Mouse (Mus musculus) embryonic facial prominence, embryonic 11.5 days (tissue): ENCODE results near the gene Gga1. TPM values are rescaled to one million over a fixed set of nuclear protein-coding genes. Genes with fewer than 3 reads are reported as not detected.

Experiments used
- ATAC-seq: fragments of 200-750 bp; cut with Nextera tagmentation; replicated peaks from 2 replicates; pipeline ENCODE4 v1.8.0; 2017; ENCODE audit warnings: low read depth; ENCODE audit not compliant: insufficient number of reproducible peaks, low FRiP score, low TSS enrichment
- DNase-seq: peaks from one replicate; pipeline ENCODE4 v3.0.0-alpha.2; 2015; ENCODE audit warnings: low spot score
- H3K27ac ChIP-seq: fragments of 300-500 bp; sonication (generic); replicated peaks from 2 replicates; pipeline ENCODE4 v1.5.1; 2014; ENCODE audit warnings: mild to moderate bottlenecking, low read depth, low read length, control low read depth
- H3K27me3 ChIP-seq: fragments of 300-500 bp; sonication (generic); 2 replicates; pipeline ENCODE4 v1.6.1; 2014; ENCODE audit warnings: mild to moderate bottlenecking, low read length, moderate library complexity, mixed read lengths; ENCODE audit not compliant: control insufficient read depth, insufficient read depth
- H3K36me3 ChIP-seq: fragments of 300-500 bp; sonication (generic); replicated peaks from 2 replicates; pipeline ENCODE4 v1.6.1; 2014; ENCODE audit warnings: low read depth, mild to moderate bottlenecking, low read length, moderate library complexity, mixed read lengths; ENCODE audit not compliant: control insufficient read depth, insufficient read depth
- H3K4me1 ChIP-seq: fragments of 300-500 bp; sonication (generic); 2 replicates; pipeline ENCODE4 v1.6.1; 2014; ENCODE audit warnings: low read length, mixed read lengths; ENCODE audit not compliant: control insufficient read depth, insufficient read depth
- H3K4me2 ChIP-seq: fragments of 300-500 bp; sonication (generic); 2 replicates; pipeline ENCODE4 v1.6.1; 2014; ENCODE audit warnings: low read depth, mild to moderate bottlenecking, control low read depth, low read length, moderate library complexity
- H3K4me3 ChIP-seq: fragments of 300-500 bp; sonication (generic); 2 replicates; pipeline ENCODE4 v1.5.1; 2014; ENCODE audit warnings: low read depth, low read length, control low read depth
- H3K9ac ChIP-seq: fragments of 300-500 bp; sonication (generic); replicated peaks from 2 replicates; pipeline ENCODE4 v1.6.1; 2014; ENCODE audit warnings: mild to moderate bottlenecking, control low read depth, low read length
- H3K9me3 ChIP-seq: fragments of 300-500 bp; sonication (generic); replicated peaks from 2 replicates; pipeline ENCODE4 v1.6.1; 2016; ENCODE audit warnings: mild to moderate bottlenecking, low read length, inconsistent platforms, mixed read lengths; ENCODE audit not compliant: control insufficient read depth
- whole genome bisulfite sequencing: fragments of 180-500 bp; shearing (Covaris S2); extraction: QIAGEN DNeasy Blood & Tissue Kit; methylation state at CpG from one replicate; pipeline ENCODE4 v1.1.7; 2014; 5-methylcytosine and 5-hydroxymethylcytosine counted together
- polyA plus RNA-seq: library from polyadenylated mRNA; unstranded; fragments of >200 nt; fragmentation: Nextera tagmentation; extraction: Ambion mirVana; gene quantifications from 2 replicates; pipeline ENCODE4 v1.2.1, GENCODE M21; 2014

Gene Gga1
- polyA plus RNA-seq, 1 experiment from 2014 or later = 21.1 TPM

GRCm38 (mm10) chr15:78848467-78848866 is 28.5 kb upstream of the Gga1 start:
- H3K4me2 ChIP-seq = no peak overlapping the region
- H3K9ac ChIP-seq = no peak overlapping the region
- H3K36me3 ChIP-seq = no peaks in the 10 kb centered on the region
- H3K27ac ChIP-seq = no peak overlapping the region
- no peak overlapping the region for H3K4me3 ChIP-seq
- peaks cover 3% of the 10 kb centered on the region; the same call in 1 of the 2 replicates for H3K4me1 ChIP-seq
- WGBS = 34% methylated on average over 5 of the region's 5 CpGs
- no peak for ATAC-seq
- peak; percentile 88 for DNase-seq
- H3K9me3 ChIP-seq = no peaks in the 10 kb centered on the region
- H3K27me3 ChIP-seq = no peaks in the 10 kb centered on the region; the same call in 1 of the 2 replicates

- Histone ChIP-seq H3K27ac (no peak overlapping the region), H3K9ac (no peak overlapping the region), H3K27me3 (no peaks in the 10 kb centered on the region; the same call in 1 of the 2 replicates), H3K4me1 (peaks cover 3% of the 10 kb centered on the region; the same call in 1 of the 2 replicates), H3K36me3 (no peaks in the 10 kb centered on the region), H3K4me2 (no peak overlapping the region), H3K4me3 (no peak overlapping the region), H3K9me3 (no peaks in the 10 kb centered on the region)
- ATAC-seq (no peak), DNase-seq (no peak)
- WGBS = 84% methylated on average over 12 of the region's 12 CpGs
Observed at GRCm38 (mm10) chr15:78849485-78849884, 27.5 kb upstream of the Gga1 start.

GRCm38 (mm10) chr15:78850059-78850824 is 26.7 kb upstream of the Gga1 start:
- Histone ChIP-seq H3K4me1 (no peaks in the 10 kb centered on the region; the same call in 1 of the 2 replicates), H3K27me3 (no peaks in the 10 kb centered on the region; the same call in 1 of the 2 replicates), H3K27ac (no peak overlapping the region), H3K9ac (no peak overlapping the region), H3K4me2 (no peak overlapping the region), H3K4me3 (no peak overlapping the region), H3K9me3 (no peaks in the 10 kb centered on the region), H3K36me3 (no peaks in the 10 kb centered on the region)
- DNase-seq (no peak), ATAC-seq (no peak)
- WGBS = 62% methylated on average over 15 of the region's 15 CpGs

GRCm38 (mm10) chr15:78850944-78851343 is 26.0 kb upstream of the Gga1 start:
- Histone ChIP-seq H3K9ac (no peak overlapping the region), H3K27me3 (no peaks in the 10 kb centered on the region; the same call in 1 of the 2 replicates), H3K9me3 (no peaks in the 10 kb centered on the region), H3K4me2 (no peak overlapping the region), H3K27ac (no peak overlapping the region), H3K4me1 (no peaks in the 10 kb centered on the region; the same call in 1 of the 2 replicates), H3K36me3 (no peaks in the 10 kb centered on the region), H3K4me3 (no peak overlapping the region)
- no peak for DNase-seq
- no peak for ATAC-seq
- WGBS = 64% methylated on average over 6 of the region's 6 CpGs

GRCm38 (mm10) chr15:78851505-78852153 is 25.4 kb upstream of the Gga1 start:
- Histone ChIP-seq H3K4me1 (no peaks in the 10 kb centered on the region; the same call in 1 of the 2 replicates), H3K9ac (no peak overlapping the region), H3K36me3 (no peaks in the 10 kb centered on the region), H3K4me2 (no peak overlapping the region), H3K27ac (no peak overlapping the region), H3K9me3 (no peaks in the 10 kb centered on the region), H3K27me3 (no peaks in the 10 kb centered on the region; the same call in 1 of the 2 replicates), H3K4me3 (no peak overlapping the region)
- WGBS = 13% methylated on average over 13 of the region's 13 CpGs
- peak; percentile 55; the same call in 1 of the 2 replicates for ATAC-seq
- DNase-seq = peak; percentile 93

GRCm38 (mm10) chr15:78855303-78855965 is 21.6 kb upstream of the Gga1 start, which contains the start of gene Lgals2:
Gene Lgals2, minus strand, starts transcription at chr15:78855529.
- H3K27ac ChIP-seq = no peak within 1 kb of the TSS
- WGBS = 80% methylated on average over 8 of the region's 8 CpGs

GRCm38 (mm10) chr15:78857009-78857408 is 20.0 kb upstream of the Gga1 start:
- no peaks in the 10 kb centered on the region for H3K4me1 ChIP-seq
- 85% methylated on average over 7 of the region's 7 CpGs for WGBS
- H3K27ac ChIP-seq = no peak overlapping the region
- H3K4me3 ChIP-seq = no peak overlapping the region
- no peak overlapping the region for H3K9ac ChIP-seq
- no peak overlapping the region for H3K4me2 ChIP-seq
- H3K27me3 ChIP-seq = no peaks in the 10 kb centered on the region; the same call in 1 of the 2 replicates
- no peaks in the 10 kb centered on the region for H3K36me3 ChIP-seq
- no peak for DNase-seq
- no peaks in the 10 kb centered on the region for H3K9me3 ChIP-seq
- ATAC-seq = no peak

More at GRCm38 (mm10) chr15:78855303-78855965, 21.6 kb upstream of the Gga1 start, which contains the start of gene Lgals2:
- ATAC-seq (no peak), DNase-seq (no peak)
- no peaks in the 10 kb centered on the region for H3K36me3 ChIP-seq
- H3K9me3 ChIP-seq = no peaks in the 10 kb centered on the region
- H3K9ac ChIP-seq = no peak within 1 kb of the TSS
- H3K27me3 ChIP-seq = no peaks in the 10 kb centered on the region; the same call in 1 of the 2 replicates
- H3K4me3 ChIP-seq = no peak within 1 kb of the TSS
- no peak within 1 kb of the TSS for H3K4me2 ChIP-seq
- H3K4me1 ChIP-seq = no peaks in the 10 kb centered on the region; the same call in 1 of the 2 replicates
